8 mouse cellular contexts compared by ENCODE assay signal in the genomic region with DNA sequence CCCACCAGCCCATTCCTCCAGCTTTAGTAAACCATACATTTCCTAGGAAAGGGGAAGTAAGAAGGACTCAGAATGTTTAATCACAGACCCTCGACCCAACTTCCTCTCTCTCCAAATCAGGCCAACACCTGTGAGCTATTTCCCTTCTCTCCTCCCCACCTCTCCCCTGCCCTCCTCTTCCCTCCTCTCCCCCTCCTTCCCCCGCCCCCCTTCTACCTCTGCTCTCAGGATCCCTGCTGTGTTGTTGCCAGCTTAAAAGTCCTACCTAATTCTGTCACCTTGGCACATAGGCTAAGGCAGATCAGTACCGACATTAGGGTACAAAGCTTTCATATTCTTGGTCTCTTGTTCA. TPM values are rescaled to one million over a fixed set of nuclear protein-coding genes. Genes with fewer than 3 reads are reported as not detected.
DNase-seq lines count a peak whose midpoint lies in the region; ATAC-seq lines count a peak whose summit lies in the region.

No protein-coding gene starts in this region.

- H3K9me3 ChIP-seq in kidney, embryonic 16.5 days (ENCODE audit: low read length): no peaks in the 10 kb centered on the region
- H3K9me3 ChIP-seq in intestine, embryonic 16.5 days (ENCODE audit: control insufficient read depth, low read length): no peaks in the 10 kb centered on the region
- no peaks in the 10 kb centered on the region for H3K9me3 ChIP-seq in neural tube, embryonic 15.5 days (replicated peaks)

- peaks cover 8% of the 10 kb centered on the region; the same call in 1 of the 2 replicates for H3K4me1 ChIP-seq in kidney, embryonic 16.5 days (ENCODE audit: insufficient read depth, low read length)
- H3K4me1 ChIP-seq in intestine, embryonic 16.5 days (ENCODE audit: control insufficient read depth, insufficient read depth, low read length): peaks cover 13% of the 10 kb centered on the region
- peaks cover 19% of the 10 kb centered on the region for H3K4me1 ChIP-seq in neural tube, embryonic 15.5 days

- WGBS in kidney, embryonic 16.5 days: 9% methylated on average over 3 of the region's 3 CpGs
- WGBS in intestine, embryonic 16.5 days: 16% methylated on average over 3 of the region's 3 CpGs
- 12% methylated on average over 3 of the region's 3 CpGs for WGBS in neural tube, embryonic 15.5 days

- no peak for ATAC-seq in kidney, embryonic 16.5 days (ENCODE audit: low FRiP score, low TSS enrichment)
- ATAC-seq in common myeloid progenitor, adult 5-6 weeks (replicated peaks; ENCODE audit: low read depth, poor library complexity, severe bottlenecking): peak; percentile 59
- no peak for ATAC-seq in intestine, embryonic 16.5 days
- no peak for ATAC-seq in neural tube, embryonic 15.5 days (ENCODE audit: low FRiP score)

- intact Hi-C loops in left cerebral cortex, postnatal 4 days (cut with DNase I): no loop called here

- no peaks in the 10 kb centered on the region for H3K36me3 ChIP-seq in kidney, embryonic 16.5 days (ENCODE audit: insufficient read depth, low read length)
- H3K36me3 ChIP-seq in intestine, embryonic 16.5 days (ENCODE audit: control insufficient read depth, insufficient read depth, low read length): no peaks in the 10 kb centered on the region
- no peaks in the 10 kb centered on the region for H3K36me3 ChIP-seq in neural tube, embryonic 15.5 days

- DNase-seq in kidney, postnatal 36 days: no peak
- no peak for DNase-seq in gastrocnemius, postnatal 4 days (ENCODE audit: low spot score in 2 of 2)
- DNase-seq in cerebellum, adult 11-12 months: no peak
- no peak for DNase-seq in left cerebral cortex, postnatal 4 days

- peak overlapping the region; percentile 95 for H3K4me3 ChIP-seq in kidney, embryonic 16.5 days (ENCODE audit: low read length)
- H3K4me3 ChIP-seq in intestine, embryonic 16.5 days (ENCODE audit: low read length): peak overlapping the region; percentile 92
- peak overlapping the region; percentile 98 for H3K4me3 ChIP-seq in neural tube, embryonic 15.5 days (replicated peaks)

- H3K27me3 ChIP-seq in kidney, embryonic 16.5 days (ENCODE audit: insufficient read depth, low read length): no peaks in the 10 kb centered on the region
- no peaks in the 10 kb centered on the region for H3K27me3 ChIP-seq in intestine, embryonic 16.5 days (replicated peaks; ENCODE audit: control insufficient read depth, insufficient read depth, low read length)
- H3K27me3 ChIP-seq in neural tube, embryonic 15.5 days (replicated peaks): no peaks in the 10 kb centered on the region

- no peak overlapping the region for H3K27ac ChIP-seq in kidney, embryonic 16.5 days (ENCODE audit: low read length)
- H3K27ac ChIP-seq in intestine, embryonic 16.5 days (ENCODE audit: low read length): no peak overlapping the region
- H3K27ac ChIP-seq in neural tube, embryonic 15.5 days (replicated peaks): no peak overlapping the region

- peak overlapping the region; percentile 95 for H3K9ac ChIP-seq in kidney, embryonic 16.5 days (replicated peaks; ENCODE audit: low read length)
- H3K9ac ChIP-seq in intestine, embryonic 16.5 days (ENCODE audit: low read depth, low read length): no peak overlapping the region; the same call in 1 of the 2 replicates
- peak overlapping the region; percentile 100; the same call in 1 of the 2 replicates for H3K9ac ChIP-seq in neural tube, embryonic 15.5 days (replicated peaks)

- H3K4me2 ChIP-seq in kidney, embryonic 16.5 days (replicated peaks; ENCODE audit: low read depth, low read length): peak overlapping the region; percentile 93
- H3K4me2 ChIP-seq in intestine, embryonic 16.5 days (ENCODE audit: low read depth, low read length): peak overlapping the region; percentile 57
- H3K4me2 ChIP-seq in neural tube, embryonic 15.5 days: peak overlapping the region; percentile 69

RNA-seq across cellular contexts. Expression of gene Rnf24, which starts 0.8 kb away (rescaled TPM):
- polyA plus RNA-seq in kidney, embryonic 16.5 days (2015; fragmentation: Nextera tagmentation; extraction: Ambion mirVana): 3.6 and 4.2 TPM in 2 replicates
- 0.82 and 3.7 TPM in 2 replicates for total RNA-seq in common myeloid progenitor, adult 5-6 weeks (2017)
- polyA plus RNA-seq in intestine, embryonic 16.5 days (2015; fragmentation: Nextera tagmentation; extraction: Ambion mirVana): 1.7 and 2.3 TPM in 2 replicates
- polyA plus RNA-seq in neural tube, embryonic 15.5 days (2015; fragmentation: Nextera tagmentation; extraction: Ambion mirVana): 13.2 and 14.9 TPM in 2 replicates
- total RNA-seq in gastrocnemius, postnatal 4 days (2021): 1 to 10 TPM; 6.0 to 7.0 TPM
- total RNA-seq in left cerebral cortex, postnatal 4 days (2021): 10 to 100 TPM; 41.1 to 42.8 TPM
